Mouse (Mus musculus) cerebellum, adult 2 months (tissue): Measurements from ENCODE around the gene Snx12.

ENCODE experiments used
- CTCF ChIP-seq: fragments of 200-500 bp; IDR thresholded peaks from 2 replicates; pipeline ENCODE4 v1.5.1; 2011; ENCODE audit warnings: low read depth, mild to moderate bottlenecking, control low read depth, low read length, moderate library complexity, borderline replicate concordance; ENCODE audit not compliant: insufficient read depth
- POLR2A ChIP-seq: fragments of 200-500 bp; IDR thresholded peaks from 2 replicates; pipeline ENCODE4 v1.6.1; 2011; ENCODE audit warnings: low read length, control low read depth, borderline replicate concordance; ENCODE audit not compliant: insufficient read depth

DNA sequence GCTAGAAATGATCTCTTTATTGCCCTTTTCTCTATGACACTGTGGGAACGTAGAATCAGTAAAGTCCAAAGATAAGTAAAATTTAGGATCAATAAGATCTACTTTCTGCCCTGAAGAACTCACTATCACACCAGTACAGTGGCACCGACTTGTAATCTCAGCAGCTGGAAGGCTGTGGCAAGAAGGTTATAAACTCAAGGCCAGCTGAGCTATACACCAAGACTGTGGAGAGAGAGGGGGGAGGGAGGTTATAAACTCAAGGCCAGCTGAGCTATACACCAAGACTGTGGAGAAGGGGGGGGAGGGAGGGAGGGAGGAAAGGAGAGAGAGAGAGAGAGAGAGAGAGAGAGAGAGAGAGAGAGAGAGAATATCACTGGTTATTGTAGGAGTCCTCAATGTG, 53.9 kb downstream of the Snx12 start:
- TF ChIP-seq CTCF (no peak), POLR2A (no peak)
